12 mouse cellular contexts compared by ENCODE assay signal in the genomic region with DNA sequence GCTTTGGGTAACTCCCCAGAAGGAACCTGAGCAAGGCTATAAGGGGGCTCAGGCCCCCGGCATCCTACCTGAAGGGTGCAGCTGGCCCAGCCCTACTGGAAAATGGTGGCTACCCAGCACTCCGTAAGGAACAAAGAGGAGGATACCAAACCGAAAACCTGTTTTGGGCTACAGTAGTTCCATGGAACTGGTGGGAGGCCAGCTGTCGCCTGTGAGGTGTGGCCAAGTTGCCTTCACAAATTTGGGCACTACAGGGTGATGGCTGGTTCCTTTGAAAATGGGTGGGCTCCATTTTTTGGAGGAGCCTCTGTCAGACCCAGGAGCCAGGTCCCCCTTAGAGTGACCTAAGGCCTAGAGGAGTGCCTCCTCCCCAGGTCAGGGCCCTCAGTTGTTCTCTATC.
DNase-seq lines count a peak whose midpoint lies in the region; ATAC-seq and TF ChIP-seq lines count a peak whose summit lies in the region.
"Had no signal": no experiment of that assay in that cellular context is flagged by ENCODE, and none has a peak within 500 bp of the region (broad histone marks: within the 10 kb centered on the region; RNA-seq: fewer than 3 reads in every experiment).

No protein-coding gene starts in this region.

- no peak for TF ChIP-seq EP300 in stomach, postnatal 0 days (optimal IDR thresholded peaks at IDR 0.05)

- H3K4me1 ChIP-seq in forebrain, embryonic 10.5 days, result peaks cover 86% of the 10 kb centered on the region
- H3K4me1 ChIP-seq in forebrain, embryonic 12.5 days, result peaks cover 51% of the 10 kb centered on the region
- peaks cover 32% of the 10 kb centered on the region for H3K4me1 ChIP-seq in intestine, embryonic 15.5 days (replicated peaks)
- peaks cover 12% of the 10 kb centered on the region for H3K4me1 ChIP-seq in intestine, postnatal 0 days (replicated peaks; ENCODE audit: control insufficient read depth, insufficient read depth, low read length)
- peaks cover 24% of the 10 kb centered on the region for H3K4me1 ChIP-seq in midbrain, embryonic 15.5 days
- H3K4me1 ChIP-seq in midbrain, embryonic 11.5 days (ENCODE audit: control insufficient read depth, insufficient read depth, low read length), result no peaks in the 10 kb centered on the region; the same call in 1 of the 2 replicates
- peaks cover 6% of the 10 kb centered on the region; the same call in 1 of the 2 replicates for H3K4me1 ChIP-seq in stomach, postnatal 0 days (replicated peaks; ENCODE audit: control insufficient read depth, insufficient read depth)

- H3K27me3 ChIP-seq in forebrain, embryonic 10.5 days (ENCODE audit: poor library complexity, severe bottlenecking), result 0 out of 2 replicates have a peak, but pooled peaks cover 2% of the 10 kb centered on the region
- no peaks in the 10 kb centered on the region for H3K27me3 ChIP-seq in forebrain, embryonic 12.5 days
- H3K27me3 ChIP-seq in intestine, embryonic 15.5 days (replicated peaks), result no peaks in the 10 kb centered on the region
- H3K27me3 ChIP-seq in intestine, postnatal 0 days (replicated peaks; ENCODE audit: control insufficient read depth, insufficient read depth, low read length), result no peaks in the 10 kb centered on the region
- H3K27me3 ChIP-seq in midbrain, embryonic 15.5 days (replicated peaks), result no peaks in the 10 kb centered on the region
- H3K27me3 ChIP-seq in midbrain, embryonic 11.5 days (ENCODE audit: control insufficient read depth, insufficient read depth, low read length), result no peaks in the 10 kb centered on the region
- H3K27me3 ChIP-seq in stomach, postnatal 0 days (ENCODE audit: control insufficient read depth, insufficient read depth, low read length), result no peaks in the 10 kb centered on the region
- H3K27me3 ChIP-seq: midbrain, embryonic 12.5 days had no signal

- H3K36me3 ChIP-seq in forebrain, embryonic 10.5 days (replicated peaks), result peaks cover 66% of the 10 kb centered on the region
- peaks cover 25% of the 10 kb centered on the region for H3K36me3 ChIP-seq in forebrain, embryonic 12.5 days (replicated peaks)
- H3K36me3 ChIP-seq in intestine, embryonic 15.5 days, result no peaks in the 10 kb centered on the region
- peaks cover 32% of the 10 kb centered on the region for H3K36me3 ChIP-seq in intestine, postnatal 0 days (ENCODE audit: control insufficient read depth, insufficient read depth)
- H3K36me3 ChIP-seq in midbrain, embryonic 15.5 days (replicated peaks), result no peaks in the 10 kb centered on the region
- peaks cover 4% of the 10 kb centered on the region; the same call in 1 of the 2 replicates for H3K36me3 ChIP-seq in midbrain, embryonic 11.5 days (ENCODE audit: control insufficient read depth, insufficient read depth, low read length)
- peaks cover 4% of the 10 kb centered on the region; the same call in 1 of the 2 replicates for H3K36me3 ChIP-seq in stomach, postnatal 0 days (ENCODE audit: control insufficient read depth, insufficient read depth, low read length)

- no peak overlapping the region for H3K9ac ChIP-seq in forebrain, embryonic 12.5 days
- H3K9ac ChIP-seq in intestine, embryonic 15.5 days, result no peak overlapping the region
- H3K9ac ChIP-seq in intestine, postnatal 0 days (ENCODE audit: low read depth, low read length), result no peak overlapping the region
- H3K9ac ChIP-seq in midbrain, embryonic 15.5 days, result no peak overlapping the region
- no peak overlapping the region for H3K9ac ChIP-seq in midbrain, embryonic 11.5 days (ENCODE audit: low read length)
- H3K9ac ChIP-seq in stomach, postnatal 0 days (ENCODE audit: low read length), result no peak overlapping the region
- H3K9ac ChIP-seq: midbrain, embryonic 12.5 days had no signal

- 98% methylated on average over 4 of the region's 4 CpGs for WGBS in forebrain, embryonic 10.5 days
- 91% methylated on average over 4 of the region's 4 CpGs for WGBS in forebrain, embryonic 12.5 days
- WGBS in intestine, embryonic 15.5 days, result 95% methylated on average over 4 of the region's 4 CpGs
- 95% methylated on average over 4 of the region's 4 CpGs for WGBS in intestine, postnatal 0 days
- 94% methylated on average over 4 of the region's 4 CpGs for WGBS in midbrain, embryonic 15.5 days
- WGBS in midbrain, embryonic 11.5 days, result 91% methylated on average over 4 of the region's 4 CpGs
- 98% methylated on average over 4 of the region's 4 CpGs for WGBS in stomach, postnatal 0 days

- ATAC-seq in forebrain, embryonic 12.5 days (ENCODE audit: low FRiP score), result no peak
- ATAC-seq in intestine, embryonic 15.5 days, result no peak
- no peak for ATAC-seq in intestine, postnatal 0 days
- no peak for ATAC-seq in midbrain, embryonic 15.5 days (replicated peaks)
- no peak for ATAC-seq in midbrain, embryonic 11.5 days (ENCODE audit: low FRiP score)
- ATAC-seq in stomach, postnatal 0 days (ENCODE audit: low FRiP score, low TSS enrichment), result no peak

- peak overlapping the region; percentile 78 for H3K27ac ChIP-seq in forebrain, embryonic 10.5 days
- no peak overlapping the region for H3K27ac ChIP-seq in forebrain, embryonic 12.5 days
- H3K27ac ChIP-seq in intestine, embryonic 15.5 days, result peak overlapping the region; percentile 63; the same call in 1 of the 2 replicates
- no peak overlapping the region for H3K27ac ChIP-seq in intestine, postnatal 0 days (ENCODE audit: low read depth, low read length)
- H3K27ac ChIP-seq in midbrain, embryonic 15.5 days, result 0 out of 2 replicates have a peak overlapping the region, but pooled peaks have one; percentile 21
- no peak overlapping the region for H3K27ac ChIP-seq in midbrain, embryonic 11.5 days (ENCODE audit: low read depth, low read length)
- peak overlapping the region; percentile 58 for H3K27ac ChIP-seq in stomach, postnatal 0 days (replicated peaks)

- TF ChIP-seq CTCF in intestine, postnatal 0 days (IDR thresholded peaks at IDR 0.05; ENCODE audit: low read depth), result no peak
- TF ChIP-seq CTCF in stomach, postnatal 0 days (IDR thresholded peaks at IDR 0.05; ENCODE audit: low read depth), result no peak

- DNase-seq in forebrain, embryonic 10.5 days (ENCODE audit: extremely low spot score, low spot score), result no peak
- no peak for DNase-seq in midbrain, embryonic 11.5 days (ENCODE audit: low spot score, missing footprints)
- no peak for DNase-seq in stomach, postnatal 0 days (ENCODE audit: low spot score)
- DNase-seq in thymus, postnatal 36 days, result no peak
- DNase-seq: adrenal gland, postnatal 36 days; kidney, postnatal 14 days; right cerebral cortex, adult 18-20 months had no signal

- no peaks in the 10 kb centered on the region for H3K9me3 ChIP-seq in forebrain, embryonic 10.5 days
- no peaks in the 10 kb centered on the region for H3K9me3 ChIP-seq in forebrain, embryonic 12.5 days
- H3K9me3 ChIP-seq in intestine, embryonic 15.5 days, result no peaks in the 10 kb centered on the region
- no peaks in the 10 kb centered on the region for H3K9me3 ChIP-seq in intestine, postnatal 0 days (ENCODE audit: control insufficient read depth)
- H3K9me3 ChIP-seq in midbrain, embryonic 15.5 days, result no peaks in the 10 kb centered on the region
- no peaks in the 10 kb centered on the region for H3K9me3 ChIP-seq in midbrain, embryonic 11.5 days (ENCODE audit: control insufficient read depth, low read length)
- no peaks in the 10 kb centered on the region for H3K9me3 ChIP-seq in stomach, postnatal 0 days (ENCODE audit: control insufficient read depth, low read length)
- H3K9me3 ChIP-seq: midbrain, embryonic 12.5 days had no signal

- no peak overlapping the region for H3K4me3 ChIP-seq in forebrain, embryonic 10.5 days
- no peak overlapping the region for H3K4me3 ChIP-seq in forebrain, embryonic 12.5 days (replicated peaks)
- H3K4me3 ChIP-seq in intestine, embryonic 15.5 days (replicated peaks), result no peak overlapping the region
- H3K4me3 ChIP-seq in intestine, postnatal 0 days (ENCODE audit: low read depth, low read length), result no peak overlapping the region
- no peak overlapping the region for H3K4me3 ChIP-seq in midbrain, embryonic 15.5 days
- no peak overlapping the region for H3K4me3 ChIP-seq in midbrain, embryonic 11.5 days (ENCODE audit: low read depth, low read length)
- no peak overlapping the region for H3K4me3 ChIP-seq in stomach, postnatal 0 days (ENCODE audit: low read depth, low read length)
- H3K4me3 ChIP-seq: midbrain, embryonic 12.5 days had no signal

- no peak overlapping the region for H3K4me2 ChIP-seq in forebrain, embryonic 12.5 days
- H3K4me2 ChIP-seq in intestine, embryonic 15.5 days (replicated peaks), result no peak overlapping the region
- H3K4me2 ChIP-seq in intestine, postnatal 0 days (replicated peaks; ENCODE audit: low read depth), result no peak overlapping the region
- no peak overlapping the region for H3K4me2 ChIP-seq in midbrain, embryonic 15.5 days
- no peak overlapping the region for H3K4me2 ChIP-seq in midbrain, embryonic 11.5 days
- no peak overlapping the region for H3K4me2 ChIP-seq in stomach, postnatal 0 days (replicated peaks; ENCODE audit: low read depth)
- H3K4me2 ChIP-seq: midbrain, embryonic 12.5 days had no signal

Comparison
In these comparisons a context has a peak if more than half of its experiments do, and no peak if none do; other contexts are left out.
1. H3K27ac ChIP-seq: peak in forebrain, embryonic 10.5 days (single experiment), intestine, embryonic 15.5 days (single experiment), midbrain, embryonic 15.5 days (single experiment) and stomach, postnatal 0 days (single experiment); none in forebrain, embryonic 12.5 days (single experiment), intestine, postnatal 0 days (single experiment) and midbrain, embryonic 11.5 days (single experiment).